Mouse (Mus musculus): ENCODE measurements at regions not wholly inside any gene's neighbourhood (a gene's known extent, or its start where the extent isn't known, plus 50 kb on each side); places are given as distances from the start of the nearest gene placed in this dataset.
"Not testable (repeated sequence)": the region's sequence is repeated elsewhere in the genome, so short reads cannot be mapped to it uniquely, and the experiment has no call there.

DNA sequence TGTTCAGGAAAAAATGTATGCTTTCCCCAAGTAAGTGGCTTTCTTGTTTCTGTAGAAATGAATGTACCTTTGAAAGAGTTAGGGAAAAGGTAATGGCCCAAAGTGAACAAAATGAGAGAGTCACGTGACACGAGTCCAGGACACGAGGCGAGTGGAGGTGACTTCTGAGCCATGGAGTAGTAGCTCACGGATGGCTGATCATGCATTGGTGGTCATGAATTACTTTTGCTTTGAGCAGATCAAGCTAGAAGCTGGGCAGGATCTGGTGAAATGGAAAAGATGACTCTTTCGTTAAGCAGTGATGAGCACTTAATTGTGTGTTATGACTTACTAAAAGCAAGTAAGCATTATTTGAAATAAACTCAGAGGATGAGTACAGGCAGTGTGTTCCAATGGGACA is 101.6 kb upstream of the Rpl34 start:
- in situ Hi-C loops (cut with MboI, MseI): no loop called here

DNA sequence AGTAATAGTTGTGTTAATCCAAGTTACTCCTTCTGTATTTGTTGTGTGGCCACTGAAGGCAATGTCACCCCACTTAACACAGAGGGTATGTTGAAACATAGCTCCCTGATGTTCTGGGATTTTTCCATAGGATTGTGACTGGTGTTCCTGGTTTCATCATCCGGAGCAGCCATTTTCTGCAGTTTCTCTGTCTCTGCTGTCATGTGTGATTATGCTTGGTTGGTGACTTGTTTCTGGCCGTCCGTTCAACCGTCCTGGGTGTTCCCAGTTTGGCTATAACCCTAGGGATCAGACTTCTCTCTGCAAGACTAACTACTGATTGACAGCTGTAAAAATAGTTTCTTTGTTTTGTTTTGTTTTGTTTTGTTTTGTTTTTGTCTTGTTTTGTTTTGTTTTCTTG is 98.1 kb upstream of the Rpl34 start:
- in situ Hi-C loops (cut with MboI, MseI): loop anchor here (10.0 kb wide), 1 partner anchor 934 kb away; no protein-coding TSS in a partner anchor

DNA sequence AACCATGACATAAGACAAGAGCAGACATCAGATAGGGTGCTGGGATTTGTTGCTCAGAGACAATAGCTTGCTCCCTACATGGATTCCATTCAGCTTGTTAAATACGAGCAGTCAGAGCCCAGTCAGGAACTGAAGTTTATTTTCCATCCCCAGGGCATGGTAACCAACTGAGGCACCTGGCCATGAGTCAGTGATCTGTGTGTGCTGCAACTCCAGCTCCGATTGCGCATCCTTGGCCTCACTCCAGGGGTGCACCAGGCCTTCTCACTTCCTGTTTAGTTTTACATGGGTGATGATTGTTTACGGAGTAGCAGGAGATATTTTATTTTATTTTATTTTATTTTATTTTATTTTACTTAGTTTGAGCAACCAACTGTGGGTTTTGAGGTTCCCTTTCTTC is 97.7 kb upstream of the Rpl34 start:
- in situ Hi-C loops (cut with MboI, MseI): loop anchor here (10.0 kb wide), 1 partner anchor 933 kb away; no protein-coding TSS in a partner anchor

DNA sequence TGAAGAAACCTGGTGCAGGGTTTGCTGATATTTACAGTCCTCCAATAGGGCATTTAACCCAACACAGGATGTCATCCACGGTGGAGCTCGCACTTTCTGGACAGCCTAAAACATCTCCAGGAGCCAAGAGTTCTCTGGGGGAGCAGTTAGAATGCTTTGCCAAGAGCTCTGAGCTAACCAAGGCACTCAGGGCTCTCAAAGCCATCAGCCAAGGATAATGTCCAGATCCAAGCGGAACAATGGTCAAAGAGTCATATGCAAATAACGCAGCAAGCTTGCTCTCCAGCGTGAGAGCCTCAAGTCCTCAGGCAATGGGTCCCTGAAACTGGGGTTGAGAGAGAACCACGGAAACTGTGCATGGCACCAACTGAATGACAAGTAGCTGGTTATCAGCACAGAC is 96.8 kb upstream of the Rpl34 start:
- in situ Hi-C loops (cut with MboI, MseI): loop anchor here (10.0 kb wide), 1 partner anchor 932 kb away; no protein-coding TSS in a partner anchor

DNA sequence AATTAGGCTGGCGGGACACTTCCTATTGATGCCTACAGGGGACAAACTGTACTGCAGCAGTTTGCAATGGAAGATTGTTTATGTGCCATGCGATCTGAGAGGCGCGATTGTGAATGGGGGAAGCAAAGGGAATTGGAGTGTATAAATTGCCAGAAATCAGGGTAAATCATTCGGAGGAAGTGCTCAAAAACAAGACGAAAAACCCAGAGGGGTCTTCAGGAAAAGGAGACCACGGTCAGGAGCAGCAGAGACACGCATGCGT is 89.6 kb upstream of the Rpl34 start:
- in situ Hi-C loops (cut with MboI, MseI): loop anchor here (5.0 to 10.0 kb wide), 2 partner anchors 63 to 925 kb away; no protein-coding TSS in a partner anchor

DNA sequence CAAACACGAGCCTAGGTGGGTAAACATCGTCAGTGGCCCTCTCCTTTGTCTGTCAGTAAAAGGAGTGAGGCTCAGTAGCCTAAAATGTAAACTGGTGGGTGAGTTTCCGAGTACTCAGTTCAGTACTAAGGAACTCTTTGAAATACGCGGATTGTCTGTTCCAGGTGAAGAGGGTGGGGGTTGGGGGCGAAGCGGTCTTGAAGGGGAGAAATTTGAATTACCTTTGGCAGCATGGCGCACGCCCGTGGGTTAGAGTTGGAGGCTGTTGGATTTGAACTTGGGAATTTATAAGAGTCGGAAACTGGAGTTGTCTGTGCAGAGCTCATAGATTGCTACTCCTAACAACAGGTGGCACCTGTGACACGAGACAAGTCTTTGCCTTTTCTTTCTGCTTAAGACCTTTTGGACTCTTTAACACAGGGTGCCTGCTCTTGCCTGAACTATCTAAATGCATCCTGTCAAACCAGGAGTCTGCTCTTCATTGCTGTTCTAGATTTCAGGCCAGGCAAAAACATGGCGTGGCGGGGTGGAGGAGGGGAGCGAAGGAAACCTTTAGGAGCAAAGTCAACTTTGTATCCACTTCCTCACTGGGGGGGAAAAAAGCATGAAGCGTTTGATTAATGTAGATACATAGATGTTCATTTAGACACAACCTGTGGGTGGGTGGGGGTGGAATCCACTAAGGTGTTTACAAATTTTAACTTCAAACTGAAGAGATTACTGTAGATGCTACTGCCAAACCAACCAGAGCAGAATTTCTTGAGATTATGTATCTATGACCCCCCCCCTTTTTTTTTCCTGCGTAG is 89.0 kb upstream of the Rpl34 start:
- in situ Hi-C loops (cut with MboI, MseI): no loop called here

DNA sequence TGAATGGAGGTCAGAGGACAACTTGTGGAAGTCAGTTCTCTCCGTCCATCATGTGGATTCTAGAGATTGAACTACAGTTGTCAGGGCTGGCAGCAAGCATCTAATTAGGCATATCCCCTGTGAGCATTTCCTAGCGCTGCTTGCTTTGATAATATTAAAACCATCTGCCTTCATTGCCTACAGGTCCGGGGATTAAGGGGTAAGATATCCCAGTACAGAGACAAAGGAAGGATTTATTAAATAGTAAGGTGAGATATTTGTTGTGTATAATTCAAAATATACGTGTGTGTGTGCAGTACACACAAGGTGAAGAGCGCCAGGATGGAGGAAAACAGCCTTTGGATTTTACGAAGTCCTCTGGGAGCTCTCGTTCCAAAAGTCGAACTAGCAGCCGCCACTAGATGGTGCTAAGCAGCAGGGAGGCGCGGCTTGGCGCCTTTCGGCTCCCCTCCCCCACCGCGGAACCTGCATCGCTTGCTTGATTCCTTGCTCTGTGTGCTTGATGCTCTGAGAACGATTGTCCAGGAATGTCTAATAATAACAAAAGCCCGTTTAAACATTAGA is 88.4 kb upstream of the Rpl34 start:
- in situ Hi-C loops (cut with MboI, MseI): no loop called here

DNA sequence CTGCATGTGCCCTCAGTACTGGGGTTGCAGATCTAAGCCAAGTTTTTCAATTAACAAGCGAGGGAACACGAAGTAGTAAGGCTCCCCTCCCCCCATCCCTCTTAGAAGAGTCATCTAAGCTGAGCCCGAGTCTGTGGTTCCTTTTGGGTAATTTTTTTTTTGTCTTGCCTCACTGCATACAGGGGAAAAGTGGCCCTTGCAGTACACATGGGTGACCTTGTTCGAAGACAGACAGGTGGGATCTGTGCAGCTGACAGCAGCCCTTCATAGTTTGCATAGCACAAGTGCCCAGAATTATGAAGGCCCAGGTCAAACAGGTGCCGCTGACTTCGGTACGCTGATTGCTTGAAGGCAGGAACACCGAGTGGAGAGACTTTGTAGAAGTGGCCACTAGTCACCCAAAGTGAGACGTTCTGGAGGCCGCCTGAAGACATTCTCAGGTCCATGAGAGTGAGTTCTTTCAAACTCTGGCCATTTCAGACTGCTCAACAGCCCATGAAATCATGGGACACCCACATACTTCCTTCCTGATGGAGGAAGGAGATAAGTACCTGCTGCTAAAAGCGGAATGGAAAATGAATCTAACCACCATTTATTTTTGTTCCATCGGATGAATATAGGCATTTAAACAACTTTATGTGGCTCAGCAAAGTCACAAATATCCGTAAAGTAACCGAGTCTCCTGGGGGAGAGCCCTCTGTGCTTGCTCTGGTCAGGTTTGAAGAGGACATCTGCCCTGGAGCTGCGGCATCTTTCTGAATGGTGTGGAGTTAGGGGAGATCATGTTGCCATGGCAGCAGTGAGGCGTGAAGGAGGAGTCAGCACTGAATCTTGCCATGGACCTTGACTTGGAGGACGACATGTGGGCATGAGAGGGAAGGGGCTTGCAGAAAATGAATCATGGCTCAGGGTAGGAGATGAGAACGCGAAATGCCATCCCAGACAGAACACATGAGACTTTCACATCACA is 79.8 kb upstream of the Rpl34 start:
- in situ Hi-C loops (cut with MboI, MseI): no loop called here

DNA sequence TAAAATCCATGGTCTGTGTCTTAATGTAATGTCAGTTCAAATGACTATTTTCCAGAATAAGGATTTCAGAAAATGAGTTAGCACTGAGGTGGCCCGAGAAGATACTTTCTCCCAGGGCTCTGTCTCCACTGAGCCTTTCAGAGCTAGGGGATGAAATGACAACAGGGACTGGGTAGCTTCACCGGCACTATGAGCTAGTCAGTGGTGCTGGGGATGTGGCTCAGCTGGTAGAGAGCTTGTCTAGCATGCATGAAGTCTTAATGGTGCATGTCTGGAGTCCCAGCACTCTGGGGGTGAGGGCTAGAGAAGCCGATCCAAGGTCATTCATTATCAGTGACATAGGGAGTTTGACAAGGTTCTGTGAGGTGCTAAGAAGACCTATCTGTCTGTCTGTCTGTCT is 75.1 kb upstream of the Rpl34 start:
- in situ Hi-C loops (cut with MboI, MseI): no loop called here

DNA sequence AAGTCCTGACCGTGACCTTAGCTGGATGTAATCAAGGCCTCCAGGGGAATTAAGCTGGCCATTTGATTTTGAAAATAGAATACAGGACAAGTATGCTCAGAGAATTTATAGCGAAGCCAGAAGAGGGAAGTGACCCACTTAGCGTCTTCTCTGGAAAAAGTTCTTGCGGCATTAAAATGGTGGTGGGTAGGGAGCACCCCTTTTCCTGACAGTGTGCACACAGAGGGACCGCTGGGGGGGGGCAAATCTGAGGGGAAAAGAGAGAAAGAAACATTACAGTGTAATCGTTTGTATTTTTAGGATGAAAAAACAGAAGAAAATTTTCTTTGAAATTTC is 74.1 kb upstream of the Rpl34 start:
- in situ Hi-C loops (cut with MboI, MseI): no loop called here

DNA sequence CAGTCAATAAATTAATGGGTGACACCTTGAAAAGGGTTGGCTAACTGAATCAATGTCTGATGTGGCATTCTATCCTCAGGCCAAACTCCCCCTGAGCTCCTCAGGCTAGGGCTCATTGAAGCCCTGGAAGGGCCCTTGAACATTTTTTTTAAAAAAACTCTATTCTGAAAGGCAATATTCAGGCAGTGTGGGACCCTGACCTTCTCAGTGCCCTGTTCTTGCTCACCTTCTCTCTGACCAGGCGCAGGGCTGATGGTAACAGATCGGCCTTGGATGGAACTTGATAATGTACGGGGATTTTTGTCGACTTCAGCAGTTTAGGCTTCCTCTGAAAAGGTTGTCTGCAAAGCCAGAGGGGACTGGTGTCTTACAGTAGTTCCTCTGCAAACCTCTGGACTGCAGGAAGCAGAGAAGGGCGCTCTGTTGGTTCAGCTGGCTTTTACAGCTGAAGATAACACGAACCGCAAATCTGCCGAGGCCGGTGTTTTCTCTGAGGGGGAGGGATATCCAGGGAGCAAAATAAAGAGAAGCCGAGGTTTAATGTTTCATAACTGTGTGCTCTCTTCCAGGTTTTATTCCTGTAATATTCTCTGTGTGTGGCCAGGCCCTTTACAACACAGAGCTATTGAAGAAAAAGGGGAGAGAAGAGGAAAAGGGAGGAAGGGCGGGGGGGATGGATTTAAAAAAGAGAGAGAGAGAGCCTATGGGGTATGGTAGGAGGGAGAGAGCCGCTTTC is 73.6 kb upstream of the Rpl34 start:
- in situ Hi-C loops (cut with MboI, MseI): no loop called here

DNA sequence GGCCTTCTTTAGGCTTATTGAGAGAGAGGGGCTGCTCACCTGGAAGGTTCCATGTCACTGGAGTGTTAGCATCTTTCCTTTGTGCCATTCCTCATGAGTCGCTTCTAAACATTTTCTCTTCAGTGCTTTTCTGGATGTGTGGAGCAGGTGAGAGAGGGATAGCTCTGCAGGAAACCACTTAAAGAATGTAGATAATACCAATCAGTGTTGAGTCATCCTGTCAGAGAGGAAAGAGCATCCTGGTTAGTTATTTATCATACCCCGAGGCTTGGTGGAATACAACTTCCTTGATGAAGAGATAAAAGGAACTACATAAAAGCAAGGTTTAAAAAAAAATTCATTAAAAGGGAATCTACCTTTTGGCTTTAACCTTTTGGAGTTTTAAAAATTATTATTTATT is 69.8 kb upstream of the Rpl34 start:
- in situ Hi-C loops (cut with MboI, MseI): no loop called here

DNA sequence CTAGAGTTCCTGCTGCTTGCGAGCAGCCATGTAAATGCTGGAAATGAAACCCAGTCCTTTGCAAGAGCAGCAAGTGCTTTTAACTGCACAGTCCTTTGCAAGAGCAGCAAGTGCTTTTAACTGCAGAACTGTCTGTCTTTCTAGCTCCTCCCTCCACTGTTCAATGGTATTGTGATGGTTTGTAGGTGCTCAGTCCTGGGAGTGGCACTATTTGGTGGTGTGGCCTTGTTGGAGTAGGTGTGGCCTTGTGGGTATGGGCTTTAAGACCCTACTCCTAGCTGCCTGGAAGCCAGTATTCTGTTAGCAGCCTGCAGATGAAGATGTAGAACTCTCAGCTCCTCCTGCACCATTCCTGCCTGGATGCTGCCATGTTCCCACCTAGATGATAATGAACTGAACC is 67.8 kb upstream of the Rpl34 start:
- in situ Hi-C loops (cut with MboI, MseI): not testable (repeated sequence)

DNA sequence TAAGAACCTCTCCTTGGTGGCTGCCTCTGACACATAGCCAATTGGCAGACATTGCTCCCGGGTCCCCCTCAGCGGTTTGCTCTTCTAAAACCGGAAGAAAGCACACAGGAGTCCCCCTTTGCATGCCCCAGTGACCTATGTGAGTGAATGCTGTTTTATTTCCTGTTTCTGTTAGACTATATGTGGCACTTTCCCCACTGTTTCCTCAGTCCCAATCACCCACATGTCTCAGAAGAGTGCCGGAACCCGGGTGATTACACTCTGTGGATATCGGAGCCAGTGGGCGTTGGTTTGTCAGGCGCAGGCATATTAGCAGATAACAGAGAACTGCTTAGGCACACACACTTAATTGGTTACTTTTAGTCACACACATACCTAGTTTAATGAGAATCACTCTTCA is 66.3 kb upstream of the Rpl34 start:
- in situ Hi-C loops (cut with MboI, MseI): no loop called here

DNA sequence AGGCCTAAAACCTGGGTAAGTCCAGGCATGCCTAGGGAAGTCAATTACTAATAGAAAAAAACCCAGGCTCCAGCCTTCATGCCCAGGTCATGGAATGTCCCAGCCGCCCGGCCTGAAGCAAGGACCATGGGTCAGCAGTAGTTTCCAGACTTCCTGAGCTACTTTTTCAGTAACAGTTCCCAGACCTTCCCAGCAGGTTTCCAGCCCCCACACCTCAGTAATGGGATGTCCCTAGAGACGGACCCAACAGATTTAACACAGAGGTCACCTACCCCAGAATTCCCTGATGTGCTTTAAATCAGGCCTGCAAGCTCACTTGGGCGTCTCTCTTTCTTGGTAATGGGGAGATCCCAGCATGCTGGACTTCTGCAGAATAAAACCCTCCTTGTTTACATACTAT is 65.2 kb upstream of the Rpl34 start:
- in situ Hi-C loops (cut with MboI, MseI): no loop called here

DNA sequence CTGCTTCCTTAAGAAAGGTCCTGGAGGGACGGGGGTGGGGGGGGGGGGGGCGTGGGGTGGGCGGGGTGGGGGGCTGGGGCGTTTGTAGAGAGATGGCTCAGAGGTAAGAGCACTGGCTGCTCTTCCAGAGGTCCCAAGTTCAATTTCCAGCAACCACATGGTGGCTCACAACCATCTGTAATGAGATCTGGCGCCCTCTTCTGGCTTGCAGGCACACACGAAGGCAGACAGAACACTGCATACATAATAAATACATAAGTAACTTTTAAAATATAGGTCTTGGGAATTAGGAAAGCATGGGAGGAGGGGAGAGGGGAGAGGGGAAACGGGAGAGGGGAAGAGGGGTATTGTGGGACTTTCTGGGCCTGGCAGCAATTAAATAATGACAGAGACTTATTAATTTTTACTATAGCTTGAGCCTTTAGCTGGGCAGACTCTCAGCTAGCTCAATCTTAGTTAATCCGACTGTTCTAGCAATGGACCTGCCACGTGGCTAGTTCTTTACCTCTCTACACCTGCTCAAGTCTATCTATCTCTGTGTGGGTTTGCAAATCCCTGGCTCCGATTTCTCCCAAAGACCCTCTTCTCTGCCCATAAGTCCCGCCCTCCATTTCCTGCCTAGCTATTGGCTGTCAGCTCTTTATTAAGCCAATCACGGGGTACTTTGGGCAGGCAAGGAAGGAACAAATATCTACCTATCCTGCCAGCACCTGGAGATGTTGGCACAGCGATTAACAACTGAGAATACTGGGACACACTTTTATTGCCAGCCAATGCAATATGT is 64.1 kb upstream of the Rpl34 start:
- in situ Hi-C loops (cut with MboI, MseI): loop anchor here (5.0 kb wide), 1 partner anchor 62 kb away; the partner anchor contains the start of gene Rpl34

DNA sequence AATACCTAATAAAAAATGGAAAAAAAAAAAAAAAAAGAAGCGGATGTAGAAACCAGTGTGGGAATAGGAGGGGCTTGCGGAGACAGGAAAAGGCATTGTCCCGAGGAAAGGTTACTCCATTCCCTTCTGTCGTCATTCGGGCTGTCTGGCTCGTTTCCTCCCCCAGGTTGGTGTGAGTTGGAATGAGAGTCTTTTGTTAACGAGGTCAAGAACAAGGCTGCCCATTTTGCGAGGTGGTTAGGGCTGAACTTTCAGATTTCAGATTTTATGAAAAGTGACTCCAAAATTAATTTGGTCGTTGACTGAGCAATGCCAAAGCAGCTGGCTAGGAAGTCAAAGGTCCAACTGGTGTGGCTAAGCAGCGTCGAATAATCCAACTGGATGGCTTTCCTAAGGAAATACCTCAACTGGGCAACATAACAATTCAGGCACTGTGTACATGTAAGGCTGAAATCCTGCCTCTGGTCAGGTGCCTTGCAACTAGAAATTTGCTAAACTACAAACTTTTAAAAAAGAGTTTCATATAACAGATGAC is 50.6 kb upstream of the Rpl34 start:
- in situ Hi-C loops (cut with MboI, MseI): no loop called here
